Mouse (Mus musculus) midbrain, embryonic 10.5 days (tissue): Measurements from ENCODE around the gene Ap3s2. TPM values are rescaled to one million over a fixed set of nuclear protein-coding genes. Genes with fewer than 3 reads are reported as not detected.

Source experiments
- microRNA-seq: library from miRNA; unstranded; fragments of <30 nt; microRNA quantifications from one replicate; pipeline ENCODE4, GENCODE M21; 2017
- polyA plus RNA-seq: library from polyadenylated mRNA; unstranded; fragments of >200 nt; fragmentation: Nextera tagmentation; extraction: Ambion mirVana; gene quantifications from 2 replicates; pipeline ENCODE4 v1.2.1, GENCODE M21; 2016

Gene Ap3s2
- polyA plus RNA-seq, 1 experiment from 2014 or later, result 52.3 TPM

Small RNAs within 50 kb of the gene (microRNA-seq; reads per million reads assigned to microRNA genes)
- gene Gm24541, result not detected

Other genes with a start within 250 kb of the Ap3s2 start
- 5.6 and 6.0 TPM in 2 replicates for gene Kif7, start 204.9 kb downstream of the Ap3s2 start, polyA plus RNA-seq
- gene Plin1, start 187.7 kb downstream of the Ap3s2 start, polyA plus RNA-seq, result 0.04 and 0.10 TPM in 2 replicates
- 9.0 and 9.3 TPM in 2 replicates for gene Pex11a, start 177.5 kb downstream of the Ap3s2 start, polyA plus RNA-seq
- 0.12 and 0.22 TPM in 2 replicates for gene Wdr93, start 177.5 kb downstream of the Ap3s2 start, polyA plus RNA-seq
- gene Mesp1, start 126.9 kb downstream of the Ap3s2 start, polyA plus RNA-seq, result 0.12 TPM in 1 of 2 replicates, not detected in the other
- 0.53 and 0.61 TPM in 2 replicates for gene Mesp2, start 109.9 kb downstream of the Ap3s2 start, polyA plus RNA-seq
- 3.9 and 5.5 TPM in 2 replicates for gene Anpep, start 59.6 kb downstream of the Ap3s2 start, polyA plus RNA-seq
- 24.0 and 24.5 TPM in 2 replicates for gene Arpin, start 14.7 kb upstream of the Ap3s2 start, polyA plus RNA-seq
- 32.7 and 34.2 TPM in 2 replicates for gene Zfp710, start 104.2 kb upstream of the Ap3s2 start, polyA plus RNA-seq
- gene Idh2, start 194.7 kb upstream of the Ap3s2 start, polyA plus RNA-seq, result 428 and 429 TPM in 2 replicates